Mouse (Mus musculus): ENCODE data around the gene Stpg4.

DNA sequence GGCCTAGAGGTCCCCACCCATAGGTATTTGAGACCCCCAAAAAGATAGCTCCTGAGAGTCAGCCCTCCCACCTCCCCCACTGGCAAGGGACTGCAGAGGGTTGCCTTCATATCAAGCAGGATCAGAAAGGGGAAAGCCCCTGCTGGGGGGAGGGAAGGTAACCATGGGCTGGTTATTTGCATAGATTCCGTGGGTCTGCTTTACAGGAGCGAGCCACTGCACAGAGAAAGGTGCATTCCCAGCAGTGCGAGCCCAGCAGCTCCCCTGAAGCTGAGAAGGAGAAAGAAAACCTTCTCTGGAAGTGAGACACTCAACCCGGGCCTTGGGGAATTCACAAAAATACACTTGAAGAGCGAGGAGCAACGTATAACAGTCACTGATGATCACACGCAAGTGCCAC, 9.5 kb downstream of the Stpg4 start:
- TF ChIP-seq CTCF (IDR thresholded peaks at IDR 0.05; ENCODE audit: extremely low read depth, insufficient read length, insufficient replicate concordance, low read depth, low read length) (no peak), POLR2A (IDR thresholded peaks at IDR 0.05; ENCODE audit: low read depth, low read length) (no peak)
